Mouse (Mus musculus): ENCODE data around the gene Amtn.
"Not testable (repeated sequence)": the region's sequence is repeated elsewhere in the genome, so short reads cannot be mapped to it uniquely, and the experiment has no call there.

The Amtn gene

GRCm38 (mm10) chr5:88375808-88376207 lies at the start of gene Amtn:
Gene Amtn (plus strand): TSS chr5:88376108.
- no peak for DNase-seq

DNA sequence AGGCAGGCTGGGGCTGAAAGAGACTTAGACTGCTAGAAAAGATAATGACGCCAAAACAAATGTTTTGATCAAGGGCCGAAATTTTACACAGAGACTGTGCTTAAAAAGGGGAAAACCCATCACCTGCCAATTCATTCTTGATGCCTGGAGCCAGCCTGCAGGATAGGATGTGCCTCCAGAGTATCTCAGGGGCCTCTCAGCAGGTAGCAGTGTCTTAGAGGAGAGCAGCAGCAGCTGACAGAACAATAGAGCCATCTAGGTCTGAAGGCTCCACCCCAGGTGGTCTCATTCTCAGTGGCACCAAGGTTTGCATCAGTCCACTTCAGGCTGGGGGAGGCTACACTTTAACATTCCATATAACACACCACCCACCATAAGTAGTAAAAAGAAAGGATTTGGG lies 27.4 kb upstream of the Amtn start:
- not testable (repeated sequence) for DNase-seq

GRCm38 (mm10) chr5:88364768-88365167 lies 11.1 kb upstream of the Amtn start:
- peak; percentile 44 for DNase-seq

GRCm38 (mm10) chr5:88366886-88367285 lies 9.0 kb upstream of the Amtn start:
- no peak for DNase-seq

DNA sequence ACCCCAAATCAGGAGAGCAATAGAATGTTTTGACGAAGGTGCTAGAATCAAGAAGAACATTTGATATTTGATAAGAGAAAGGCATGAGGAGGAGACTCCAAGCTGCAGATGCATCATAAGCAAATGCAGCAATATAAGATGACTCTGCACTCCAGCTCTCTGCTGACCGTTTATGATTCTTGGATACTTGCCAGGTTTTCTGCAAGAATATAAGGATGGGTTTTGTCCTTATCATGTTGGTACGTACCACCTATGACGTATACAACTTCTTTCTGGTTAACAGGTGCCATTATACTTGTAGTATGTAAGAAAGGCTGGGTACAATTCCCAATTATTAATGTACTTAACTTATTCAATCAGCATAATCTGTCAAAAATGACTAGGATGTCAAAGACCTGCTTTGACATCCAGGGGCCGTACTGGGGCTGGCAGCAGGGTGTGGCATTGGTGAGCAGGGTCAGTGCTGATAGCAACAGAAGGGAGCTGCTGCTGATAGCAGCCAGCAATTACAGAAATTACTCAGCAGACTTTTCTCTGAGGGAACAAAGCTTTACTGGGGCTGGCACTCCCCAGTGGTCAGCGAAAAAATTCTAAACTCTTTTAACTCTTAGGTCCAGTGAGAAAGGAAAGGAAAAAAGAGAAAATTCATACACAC lies 5.2 kb upstream of the Amtn start:
- no peak for DNase-seq

DNA sequence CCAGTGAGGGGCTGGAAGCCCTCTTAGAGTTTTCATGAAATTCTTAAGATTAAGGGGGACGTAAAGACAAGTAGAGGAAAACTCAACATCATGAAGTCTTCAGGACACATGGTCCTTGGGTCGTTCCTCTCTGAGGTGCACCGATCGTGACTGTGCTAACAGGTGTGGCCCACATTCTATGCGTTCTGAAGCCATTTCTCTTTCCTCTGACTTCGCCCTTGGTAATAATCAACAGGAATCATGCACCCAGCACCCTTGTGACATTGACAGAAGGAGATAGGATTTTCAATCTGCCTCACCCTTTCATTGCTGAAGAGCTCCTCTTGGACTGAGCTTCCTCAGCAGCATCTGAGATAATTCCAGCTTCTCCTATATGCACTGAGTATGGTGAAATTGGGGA lies 3.3 kb upstream of the Amtn start:
- no peak for DNase-seq

DNA sequence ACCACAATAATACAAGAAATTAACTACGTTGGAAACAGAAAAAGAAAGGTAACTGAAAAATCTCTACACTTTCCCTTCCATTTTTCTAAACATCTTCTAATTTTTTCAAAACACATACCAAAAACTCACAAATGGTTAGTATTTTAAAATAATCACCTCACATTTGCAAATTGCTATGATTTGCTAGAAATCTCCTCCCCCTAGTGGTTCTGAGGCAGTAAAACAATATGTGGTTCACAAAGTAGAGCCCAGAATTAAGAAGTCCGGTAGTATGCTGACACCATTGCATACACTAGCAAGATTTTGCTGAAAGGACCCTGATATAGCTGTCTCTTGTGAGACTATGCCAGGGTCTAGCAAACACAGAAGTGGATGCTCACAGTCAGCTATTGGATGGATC lies 16.1 kb downstream of the Amtn start:
- not testable (repeated sequence) for DNase-seq

- DNase-seq: no peak
These were observed 22.7 kb downstream of the Amtn start for GRCm38 (mm10) chr5:88398581-88398980.

DNA sequence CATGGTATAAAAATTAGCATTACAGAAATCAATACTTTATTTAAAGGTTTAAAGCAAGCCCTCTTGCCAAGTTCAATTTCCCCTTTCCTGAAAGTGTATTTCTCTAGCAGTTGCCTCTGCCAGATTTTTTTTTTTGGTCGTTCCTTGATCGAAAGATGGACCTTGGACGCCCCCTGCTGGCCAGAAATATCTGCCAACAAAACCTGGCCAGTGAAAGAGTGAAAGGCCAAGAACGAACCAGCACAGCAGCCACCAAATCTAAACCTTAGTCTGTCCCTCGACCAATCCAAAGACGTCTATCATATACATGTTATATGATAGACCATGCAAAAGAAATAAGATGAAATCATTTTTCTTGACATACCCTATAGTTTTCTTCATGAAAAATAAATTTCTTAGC lies 23.9 kb downstream of the Amtn start:
- DNase-seq: peak; percentile 85

DNA sequence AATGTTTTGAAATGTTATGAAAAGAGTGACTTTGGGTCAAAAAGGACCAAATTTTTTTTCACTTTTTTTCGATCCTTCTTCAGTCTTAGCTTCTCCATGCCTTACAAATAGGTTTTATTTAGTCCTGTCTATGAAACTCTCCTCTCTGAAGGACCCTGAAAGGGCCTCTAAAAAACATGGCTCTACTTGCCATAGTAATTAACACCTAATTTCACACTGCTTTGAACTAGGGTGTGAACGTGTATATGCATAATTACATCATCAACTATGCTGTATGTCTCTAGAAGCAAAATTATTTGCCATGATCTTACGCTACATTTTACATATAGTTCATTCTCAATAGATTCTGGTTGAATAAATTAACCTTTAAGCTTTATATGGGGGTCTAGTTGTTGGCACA lies 25.6 kb downstream of the Amtn start:
- DNase-seq: no peak

DNA sequence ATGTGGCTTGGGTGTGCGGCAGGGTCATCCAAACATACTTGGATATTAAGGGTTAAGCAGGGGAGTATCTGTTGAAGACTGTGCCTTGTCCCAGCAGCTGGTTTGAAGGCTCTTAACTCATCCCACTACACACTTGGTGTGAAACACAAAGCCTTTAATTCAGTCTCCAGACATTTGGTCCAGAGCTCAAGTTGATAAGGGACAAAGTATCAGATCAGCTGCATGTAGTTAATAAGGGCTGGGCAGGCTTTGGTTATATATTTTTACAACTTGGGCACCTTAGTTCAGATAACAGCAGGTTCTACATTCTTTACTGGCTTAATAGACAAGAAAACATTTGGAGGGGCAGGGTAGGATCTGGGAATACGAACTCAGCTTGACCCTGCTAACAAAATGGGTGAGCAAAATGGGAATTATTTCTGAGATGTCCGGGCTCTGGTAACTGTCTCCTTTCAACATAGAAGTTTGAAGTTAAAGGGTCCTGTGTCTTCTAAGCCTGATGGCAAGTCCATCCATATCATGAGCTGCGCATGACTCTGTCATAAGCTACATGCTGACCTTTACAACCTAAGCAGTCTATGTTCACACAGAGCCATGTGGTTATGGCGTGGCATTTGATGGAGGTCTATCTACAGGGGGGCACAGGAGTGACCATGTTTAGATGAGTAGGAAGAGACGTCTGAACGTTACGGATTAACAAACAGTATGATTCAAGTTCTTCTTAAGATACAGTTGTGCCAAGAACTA lies 44.6 kb downstream of the Amtn start:
- no peak for DNase-seq

GRCm38 (mm10) chr5:88424892-88425291 lies 49.0 kb downstream of the Amtn start:
- DNase-seq: not testable (repeated sequence)

DNA sequence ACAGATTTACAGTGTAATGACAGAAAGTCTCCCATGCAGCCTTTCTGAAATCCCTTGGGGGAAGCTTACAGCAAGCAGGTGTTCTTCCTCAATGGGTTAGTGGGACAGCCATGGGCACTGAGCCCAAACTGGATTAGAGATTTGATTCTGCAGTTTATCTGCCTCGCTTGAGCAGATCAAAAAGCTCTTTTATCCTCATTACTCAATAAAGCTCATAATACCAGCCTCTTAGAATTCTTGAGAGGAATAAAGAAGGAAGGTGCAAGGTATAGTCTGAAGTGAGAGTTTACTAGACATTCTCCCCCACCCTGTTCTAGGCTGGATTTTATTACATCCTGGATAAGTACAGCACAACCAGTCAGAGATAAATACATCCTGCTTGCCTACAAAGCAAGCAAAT lies 50.8 kb downstream of the Amtn start:
- no peak for DNase-seq

All from embryo, embryonic 11 days (tissue).